Mouse (Mus musculus) MEL (cell line): ENCODE measurements around the gene Tshb.

Experiments
- CTCF ChIP-seq, 3 experiments: IDR thresholded peaks in 2 of 3; conservative IDR thresholded peaks in 1 of 3; 2 replicates each; pipeline ENCODE4 v1.5.1; 2011 to 2012; ENCODE audit warnings: low read length in 3 of 3, low read depth in 2 of 3, mild to moderate bottlenecking in 2 of 3, improper control_type of control experiment in 1 of 3, inconsistent platforms in 1 of 3, mixed read lengths in 1 of 3, moderate library complexity in 1 of 3; ENCODE audit not compliant: control insufficient read depth in 1 of 3, insufficient read depth in 1 of 3, poor library complexity in 1 of 3, severe bottlenecking in 1 of 3
- MAX ChIP-seq: IDR thresholded peaks from 2 replicates; pipeline ENCODE4 v1.6.1; 2011; ENCODE audit warnings: low read length, improper control_type of control experiment
- NELFE ChIP-seq: IDR thresholded peaks from 2 replicates; pipeline ENCODE4 v1.6.1; 2011; ENCODE audit warnings: low read depth, low read length, improper control_type of control experiment
- POLR2A ChIP-seq, 2 experiments: IDR thresholded peaks; 2 replicates each; pipeline ENCODE4 v1.6.1; 2011 to 2012; ENCODE audit warnings: low read length in 2 of 2, mild to moderate bottlenecking in 2 of 2, control low read depth in 1 of 2, improper control_type of control experiment in 1 of 2, low read depth in 1 of 2, moderate library complexity in 1 of 2; ENCODE audit not compliant: control insufficient read depth in 1 of 2, insufficient read depth in 1 of 2, poor library complexity in 1 of 2
- POLR2AphosphoS2 ChIP-seq: IDR thresholded peaks from 2 replicates; pipeline ENCODE4 v1.6.1; 2011; ENCODE audit warnings: low read length, improper control_type of control experiment

GRCm38 (mm10) chr3:102787369-102787768 is 4.9 kb upstream of the Tshb start:
- TF ChIP-seq NELFE = no peak
- TF ChIP-seq POLR2A (IDR thresholded peaks at IDR 0.05; ENCODE audit: control insufficient read depth in 1 of 2, insufficient read depth in 1 of 2, low read depth in 1 of 2, low read length in 2 of 2, poor library complexity in 1 of 2) = no peak
- no peak; a peak in 1 of 6 replicates for TF ChIP-seq CTCF (IDR thresholded peaks at IDR 0.05 in 2 of 3, conservative IDR thresholded peaks at IDR 0.05 in 1 of 3; ENCODE audit: control insufficient read depth in 1 of 3, insufficient read depth in 1 of 3, low read depth in 2 of 3, low read length in 3 of 3, poor library complexity in 1 of 3, severe bottlenecking in 1 of 3)
- no peak for TF ChIP-seq MAX
- TF ChIP-seq POLR2AphosphoS2 = no peak
